Mouse (Mus musculus): ENCODE results near the gene Wdr17. TPM values are rescaled to one million over a fixed set of nuclear protein-coding genes. Genes with fewer than 3 reads are reported as not detected.

Gene Wdr17
- not detected for total RNA-seq (2023)

DNA sequence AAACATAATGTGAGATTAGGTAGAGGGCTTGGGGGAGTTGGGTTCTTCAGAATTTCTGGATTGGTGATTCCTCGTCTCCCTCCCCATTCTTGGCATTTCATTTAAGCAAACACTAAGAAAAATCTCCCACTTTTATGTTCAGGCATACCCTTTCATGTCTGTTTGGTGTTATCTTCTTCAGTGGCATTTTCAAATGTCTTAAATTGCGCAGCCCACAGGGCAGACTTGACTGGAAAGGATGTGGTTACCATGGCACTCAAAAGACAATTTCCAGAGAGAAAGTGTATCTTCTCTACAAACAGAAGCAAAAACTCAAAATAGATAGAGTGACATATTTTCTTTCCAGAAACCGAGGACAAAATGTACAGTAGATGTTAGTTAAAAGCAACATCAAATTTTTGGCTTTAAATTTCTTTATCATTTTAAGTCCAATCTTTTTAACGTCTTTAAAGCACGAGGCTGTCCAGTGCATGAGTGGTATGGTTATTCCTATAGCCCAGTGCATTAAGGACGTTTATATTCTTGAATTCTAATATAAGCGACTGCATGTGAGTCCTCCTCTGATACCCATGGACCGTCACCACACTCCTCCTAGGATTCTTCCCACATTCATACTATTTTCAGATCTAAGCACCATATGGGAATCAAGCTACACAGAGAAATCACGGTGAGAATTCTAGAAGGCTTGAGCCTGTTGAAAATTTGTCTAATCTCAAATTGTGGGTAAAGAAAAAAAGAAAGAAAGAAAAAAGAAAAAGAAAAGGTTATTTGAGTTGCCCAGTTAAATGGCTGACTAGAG, at the start of gene Wdr17:
TSS of gene Wdr17 (minus strand) at position 198 of the 799 bp plus-strand sequence.

DNA sequence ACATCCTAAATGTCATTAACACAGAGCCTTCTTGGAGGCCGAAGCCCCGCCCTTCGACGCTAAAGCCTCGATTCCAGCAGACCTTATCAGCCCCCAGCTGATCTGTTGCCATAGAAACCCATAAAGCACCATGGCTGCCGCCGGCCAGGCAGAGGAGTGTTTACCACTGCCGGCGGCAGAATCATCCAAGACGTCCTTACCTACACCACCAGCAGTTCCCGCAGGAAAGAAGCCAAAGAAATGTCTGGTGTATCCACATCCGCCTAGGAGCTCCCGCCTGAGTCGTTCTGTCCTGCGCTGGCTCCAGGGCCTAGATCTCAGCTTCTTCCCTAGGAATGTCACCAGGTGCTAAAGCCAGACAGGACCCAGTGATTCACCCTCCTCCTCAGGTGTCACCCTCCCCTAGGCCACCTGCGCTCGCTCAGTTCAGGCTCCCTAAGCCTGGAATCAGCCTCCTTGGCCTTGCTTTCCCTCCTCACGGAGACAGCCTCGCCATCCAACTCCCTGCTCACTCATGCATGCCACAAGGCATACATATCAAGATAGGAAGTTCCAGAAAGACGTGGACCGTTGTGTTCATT, 286.2 kb downstream of the Wdr17 start, which contains the start of gene Spata4:
TSS of gene Spata4 (plus strand) at position 111 of the 581 bp plus-strand sequence.

Other genes starting within 250 kb of the Wdr17 start
- not detected for gene Gpm6a, start 67.7 kb upstream of the Wdr17 start, total RNA-seq (2023)

All from neutrophil, adult 83 days (primary cell).